Mouse (Mus musculus) bone marrow macrophage, adult 2 months (primary cell): ENCODE measurements around the gene Cmip.

Experiments
- CTCF ChIP-seq: IDR thresholded peaks from 2 replicates; pipeline ENCODE4 v1.5.1; 2012; ENCODE audit warnings: low read depth, mild to moderate bottlenecking, low read length, moderate library complexity
- POLR2A ChIP-seq: IDR thresholded peaks from 2 replicates; pipeline ENCODE4 v1.6.1; 2012; ENCODE audit warnings: mild to moderate bottlenecking, low read depth, low read length, borderline replicate concordance

DNA sequence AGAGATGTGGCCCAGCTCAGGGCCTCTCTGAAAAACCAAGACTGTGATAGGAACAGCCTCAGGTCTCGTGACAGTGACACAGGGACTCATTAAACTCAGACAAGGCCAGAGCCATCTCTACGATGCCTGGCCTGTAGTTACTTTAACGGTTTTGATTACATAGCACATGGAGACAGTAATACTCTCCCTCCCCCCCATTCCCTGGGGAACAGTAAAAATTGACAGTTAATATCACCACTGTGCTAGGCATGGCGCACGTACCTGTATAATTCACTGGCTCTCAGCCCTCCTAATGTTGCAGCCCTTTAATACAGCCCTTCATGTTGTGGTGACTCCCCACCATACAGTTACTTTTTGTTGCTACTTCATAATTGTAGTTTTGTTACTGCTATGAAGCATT is 188.6 kb downstream of the Cmip start:
- TF ChIP-seq POLR2A (no peak), CTCF (no peak)
